Mouse (Mus musculus) layer of hippocampus, adult 9-10 months (tissue): Measurements from ENCODE around the gene Atp5j.
A peak's percentile ranks its signal among the peaks of the same experiment; 100 is the strongest.

ENCODE experiments used
- DNase-seq: peaks from one replicate; pipeline ENCODE4 v3.0.0; 2022; ENCODE audit warnings: low spot score

Gene Atp5j

DNA sequence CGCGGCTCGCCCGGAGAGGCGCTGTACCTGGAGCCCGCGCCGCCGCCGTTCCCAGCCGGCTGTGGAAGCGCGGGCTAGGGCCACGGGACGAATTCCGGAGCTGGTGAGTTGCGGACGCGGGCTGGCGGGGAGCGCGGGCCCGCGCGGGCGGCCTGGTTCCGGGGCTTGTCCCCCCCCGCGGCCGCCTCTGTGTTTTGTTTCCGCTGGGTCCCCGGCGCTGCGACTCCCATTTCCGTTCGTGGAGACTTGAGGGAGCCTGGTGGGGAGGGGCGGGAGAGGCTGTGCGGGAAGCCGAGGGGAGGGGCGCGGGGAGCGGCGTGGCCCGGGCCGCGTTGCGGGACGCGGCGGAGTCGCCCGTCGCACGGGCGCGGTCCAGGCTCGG lies at the start of gene Atp5j:
Gene Atp5j (minus strand): TSS at position 185 of the 382 bp plus-strand sequence.
- peak; percentile 61 for DNase-seq

DNA sequence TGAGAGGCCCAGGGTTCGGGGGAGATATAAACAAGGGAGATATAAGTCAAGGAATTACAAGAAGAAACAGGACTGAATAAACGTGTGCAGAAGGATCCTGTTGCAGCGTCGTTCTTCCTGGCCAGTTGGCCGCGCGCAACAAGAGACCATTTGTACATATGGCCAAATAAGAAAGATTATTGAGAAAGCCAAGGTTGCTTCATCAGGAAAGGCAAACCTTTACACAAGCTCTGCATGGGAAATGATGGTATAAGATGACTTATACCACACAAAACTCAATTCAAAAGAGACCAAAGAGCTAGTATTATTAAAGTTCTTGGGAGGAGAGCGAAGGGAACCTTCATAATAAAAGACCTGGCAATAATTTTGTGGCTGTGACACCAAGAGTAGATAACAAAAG lies 49.1 kb upstream of the Atp5j start:
- no peak for DNase-seq

DNA sequence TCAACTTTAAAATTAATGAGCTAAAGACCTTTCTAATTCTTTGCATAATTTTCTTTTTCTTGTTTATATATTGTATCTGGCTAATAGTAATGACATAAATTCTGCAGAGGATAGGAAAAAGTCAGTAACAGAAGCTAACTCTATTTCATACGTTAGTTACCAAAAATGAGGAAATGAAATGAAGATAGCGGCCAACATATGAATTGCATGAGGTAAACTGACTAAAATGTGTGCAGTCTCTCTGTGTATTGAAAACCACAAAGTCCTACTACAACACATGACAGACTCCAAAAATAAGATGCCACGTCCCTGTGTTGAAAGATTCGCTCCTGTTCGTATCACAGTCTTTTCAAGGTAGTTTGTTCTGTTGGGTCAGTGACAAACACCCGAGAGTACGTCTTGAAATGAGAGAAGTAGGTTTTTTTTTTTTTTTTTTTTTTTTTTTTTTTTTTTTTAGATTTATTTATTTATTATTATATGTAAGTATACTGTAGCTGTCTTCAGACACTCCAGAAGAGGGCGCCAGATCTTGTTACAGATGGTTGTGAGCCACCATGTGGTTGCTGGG lies 46.4 kb upstream of the Atp5j start:
- no peak for DNase-seq

DNA sequence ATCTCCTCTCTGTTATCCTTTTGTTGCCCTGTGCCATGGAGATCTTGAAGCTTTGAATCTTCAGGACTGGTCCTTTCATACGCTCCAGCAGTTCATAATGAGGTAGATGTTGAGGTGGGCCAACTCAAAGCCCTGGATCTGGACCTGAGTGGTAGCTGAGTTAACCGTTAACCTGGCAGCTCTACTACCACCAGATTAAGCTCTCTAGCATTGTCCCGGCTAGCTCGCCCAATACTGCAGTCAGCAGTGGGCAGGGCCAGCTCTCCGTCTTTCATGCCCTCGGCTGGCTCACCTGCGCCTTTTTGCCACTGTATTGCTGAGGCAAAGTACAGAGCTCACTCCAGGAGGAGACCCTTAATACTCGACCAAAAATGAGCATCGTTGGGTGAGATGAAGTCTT lies 45.7 kb upstream of the Atp5j start:
- no peak for DNase-seq

DNA sequence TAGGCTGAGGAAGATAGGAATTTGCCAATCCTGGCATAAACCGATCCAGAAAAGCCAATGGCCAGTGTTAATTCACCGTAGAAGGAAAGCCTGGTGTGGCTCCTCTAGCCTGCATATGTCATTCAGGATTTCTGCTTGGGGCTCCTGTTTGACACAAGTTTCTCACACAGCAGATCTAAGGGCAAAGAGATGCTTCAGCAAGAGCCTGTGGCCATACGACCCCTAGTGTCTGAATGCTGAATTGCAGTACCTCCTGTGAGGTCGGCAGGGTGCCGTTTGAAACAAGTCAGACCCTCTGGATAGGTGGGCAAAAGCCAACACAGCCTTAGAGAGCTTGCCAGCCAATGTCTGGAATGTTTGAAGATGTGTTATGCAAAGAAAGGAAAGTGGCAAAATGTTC lies 43.7 kb upstream of the Atp5j start:
- DNase-seq, result peak; percentile 36

DNA sequence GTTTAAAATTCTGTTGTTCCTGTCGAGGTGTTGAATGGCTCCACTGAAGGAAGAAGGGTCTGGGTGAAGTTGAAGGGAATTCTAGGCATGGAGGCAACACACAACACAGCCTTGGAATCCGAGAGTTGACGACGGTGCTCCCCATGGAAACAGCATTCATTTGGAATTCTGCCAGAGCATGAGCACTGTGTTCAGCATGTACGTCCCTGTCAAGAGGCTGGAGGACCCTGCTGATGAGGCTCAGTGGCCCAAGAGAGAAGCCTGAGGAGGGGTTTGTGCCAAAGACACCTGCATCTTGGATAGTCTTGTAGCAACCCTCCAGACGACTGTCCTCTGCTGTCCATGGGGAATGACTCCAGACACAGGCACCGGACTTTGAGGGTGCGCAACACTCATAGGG lies 40.7 kb upstream of the Atp5j start:
- DNase-seq, result no peak

DNA sequence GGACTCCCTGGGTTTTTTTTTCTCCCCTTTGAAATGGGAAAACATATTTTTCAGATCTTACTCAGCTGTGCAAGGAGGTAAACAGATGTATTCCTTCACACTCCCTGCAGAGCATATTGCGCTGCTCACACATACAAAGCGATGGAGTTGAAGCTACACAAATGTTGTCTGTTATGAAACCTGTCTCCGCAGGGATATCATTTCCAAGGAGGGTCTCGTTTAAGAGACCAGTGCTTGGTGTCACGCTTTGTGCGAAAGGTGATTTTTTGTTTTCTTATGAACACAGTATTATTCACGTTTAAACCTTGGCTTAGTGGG lies 40.3 kb upstream of the Atp5j start:
- DNase-seq, result peak; percentile 9

DNA sequence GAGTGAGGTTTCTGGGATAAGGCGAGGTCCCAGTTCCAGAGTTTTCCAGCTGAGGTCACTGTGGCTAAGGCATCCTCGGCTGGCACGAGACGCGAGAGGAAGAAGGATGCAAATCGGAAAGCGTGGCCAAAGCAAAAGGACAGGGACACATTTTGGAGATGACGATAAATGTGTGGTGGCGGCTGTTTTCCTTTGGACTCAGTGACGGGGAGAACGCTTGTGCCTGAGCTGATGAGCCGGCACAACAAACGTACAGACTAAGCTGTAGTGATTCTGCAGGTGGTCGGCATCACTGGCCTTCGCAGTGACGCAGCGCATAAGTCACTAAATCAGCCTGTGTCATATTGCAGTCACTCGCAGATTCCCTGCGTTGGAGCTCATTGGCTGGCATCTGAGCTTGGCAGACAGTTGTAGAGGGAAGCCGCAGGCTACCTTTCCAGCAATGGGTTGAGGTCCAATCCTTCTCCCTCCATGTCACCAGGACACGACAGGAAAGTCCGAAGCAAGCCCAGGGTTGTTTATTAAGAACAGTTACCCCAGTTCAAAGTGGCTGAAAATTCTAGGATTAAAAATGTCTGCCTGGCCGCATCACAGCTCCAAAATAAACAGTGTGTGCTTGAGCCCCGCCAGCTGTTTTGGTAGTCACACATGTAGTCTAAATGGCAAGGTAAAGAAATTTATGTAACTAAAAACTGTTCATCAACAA lies 39.7 kb upstream of the Atp5j start:
- no peak for DNase-seq

DNA sequence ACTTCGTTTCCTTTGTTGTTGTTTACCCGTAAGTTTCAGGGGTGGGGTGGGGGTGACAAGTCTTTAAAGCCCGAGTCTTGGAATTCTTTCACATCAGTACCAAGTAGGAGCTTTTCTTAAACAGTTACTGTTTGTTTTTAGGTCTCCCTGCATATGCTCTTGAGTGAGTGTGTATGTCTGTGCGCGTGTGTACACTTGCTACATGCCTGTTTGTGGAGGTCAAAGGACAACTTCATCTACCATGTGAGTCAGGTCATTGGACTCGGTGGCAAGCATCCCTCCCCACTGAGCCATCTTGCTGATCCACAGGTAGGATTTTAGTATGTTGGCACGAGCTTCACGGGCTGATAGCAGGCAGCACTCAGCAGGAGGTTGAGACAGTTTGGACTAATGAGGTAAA lies 38.4 kb upstream of the Atp5j start:
- DNase-seq, result no peak

DNA sequence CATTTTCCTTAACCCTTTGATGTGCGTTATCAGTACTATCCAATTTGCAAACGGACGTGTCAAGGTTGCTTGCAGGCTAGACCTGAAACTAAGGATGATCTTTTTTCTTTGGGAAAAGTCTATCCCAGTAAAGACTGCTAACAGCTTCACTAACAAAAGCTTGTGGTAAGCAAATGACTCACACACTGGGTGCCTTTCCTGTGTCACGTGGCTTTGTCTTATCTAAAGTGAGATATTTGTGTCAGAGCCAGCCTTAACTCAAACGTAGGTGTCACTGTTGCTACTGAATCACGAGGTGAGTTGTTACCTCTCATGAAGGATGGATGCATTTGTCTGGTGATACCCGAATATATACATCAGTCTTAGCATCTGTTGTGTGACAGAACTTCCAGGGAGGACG lies 29.2 kb upstream of the Atp5j start:
- no peak for DNase-seq

DNA sequence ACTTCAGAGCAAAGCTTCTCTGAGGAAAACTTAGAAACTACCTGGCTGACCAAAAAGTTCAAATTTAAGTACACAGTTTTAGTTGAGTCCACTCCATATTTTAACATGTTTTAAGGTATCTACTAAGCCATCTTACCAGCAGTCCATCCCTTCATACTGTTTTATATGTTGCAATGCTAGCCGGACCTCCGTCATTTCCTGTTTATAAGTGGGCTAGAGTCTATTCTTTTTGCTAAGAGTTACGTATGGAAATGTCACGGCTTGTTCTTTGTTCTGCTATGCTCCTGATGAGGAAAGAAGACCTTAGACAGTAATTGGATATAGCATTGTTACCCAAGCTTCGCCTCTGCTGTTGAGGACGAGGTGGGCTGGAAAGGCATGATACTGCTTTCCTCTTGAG lies 18.1 kb upstream of the Atp5j start:
- no peak for DNase-seq

DNA sequence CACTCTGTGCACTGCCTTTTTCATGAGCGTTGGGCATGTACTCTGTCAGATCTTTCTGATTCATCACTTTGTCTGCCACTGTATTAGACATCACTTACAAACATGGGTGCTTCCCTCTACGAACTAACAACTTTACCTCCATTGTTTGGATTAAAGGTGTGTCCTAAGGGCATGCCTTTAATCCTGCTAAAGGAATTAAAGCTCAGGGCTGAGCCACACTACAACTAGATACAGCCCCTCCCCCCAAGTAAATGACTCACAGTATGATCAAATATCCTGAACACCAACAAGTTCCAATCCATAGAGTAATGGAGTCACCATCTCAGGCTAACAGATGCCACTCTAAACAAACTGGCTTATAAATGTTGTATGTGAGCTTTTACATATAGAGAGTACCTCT lies 3.2 kb upstream of the Atp5j start:
- no peak for DNase-seq

DNA sequence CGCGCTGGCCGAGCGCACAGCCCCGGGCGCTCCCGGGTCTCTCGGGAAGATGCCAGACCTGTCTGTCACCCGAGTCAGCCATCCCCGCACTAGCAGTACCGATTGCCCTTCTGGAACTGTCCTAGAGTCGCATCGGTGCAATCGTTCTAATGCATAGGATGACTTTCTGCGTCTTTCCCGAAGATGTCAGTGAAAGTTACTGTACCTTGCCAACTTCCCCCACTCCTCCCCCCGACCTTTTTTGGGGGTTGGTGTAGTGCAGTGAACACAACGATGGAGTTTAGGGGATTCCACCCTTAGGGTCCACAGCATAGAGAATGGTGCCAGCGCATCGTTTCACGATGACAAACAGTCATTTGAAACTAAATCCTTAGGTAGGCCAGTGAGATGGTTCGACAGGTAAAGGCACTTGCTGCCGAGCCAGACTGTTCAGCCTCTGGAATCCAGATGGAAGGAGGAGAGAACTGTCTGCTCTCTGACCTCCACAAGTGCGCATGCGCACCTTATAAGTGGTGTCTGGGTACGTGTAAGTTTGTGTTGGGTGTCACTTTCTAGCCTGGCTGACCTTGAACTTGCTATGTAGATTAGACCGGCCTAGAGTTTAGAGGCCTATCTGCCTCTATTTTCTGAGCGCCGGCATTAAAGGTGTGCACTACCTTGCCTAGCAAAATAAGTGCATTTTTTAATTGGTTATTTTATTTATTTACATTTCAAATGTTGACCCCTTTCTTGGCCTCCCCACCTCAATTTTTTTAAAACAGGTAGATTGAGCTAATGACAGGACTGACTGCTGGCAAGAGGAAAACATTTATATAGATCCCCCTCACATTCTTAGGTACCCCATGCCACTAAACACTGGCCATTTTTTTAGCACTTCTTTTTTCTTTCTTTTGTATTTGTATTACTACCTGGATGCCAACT lies 658 bp upstream of the Atp5j start:
- DNase-seq, result no peak

DNA sequence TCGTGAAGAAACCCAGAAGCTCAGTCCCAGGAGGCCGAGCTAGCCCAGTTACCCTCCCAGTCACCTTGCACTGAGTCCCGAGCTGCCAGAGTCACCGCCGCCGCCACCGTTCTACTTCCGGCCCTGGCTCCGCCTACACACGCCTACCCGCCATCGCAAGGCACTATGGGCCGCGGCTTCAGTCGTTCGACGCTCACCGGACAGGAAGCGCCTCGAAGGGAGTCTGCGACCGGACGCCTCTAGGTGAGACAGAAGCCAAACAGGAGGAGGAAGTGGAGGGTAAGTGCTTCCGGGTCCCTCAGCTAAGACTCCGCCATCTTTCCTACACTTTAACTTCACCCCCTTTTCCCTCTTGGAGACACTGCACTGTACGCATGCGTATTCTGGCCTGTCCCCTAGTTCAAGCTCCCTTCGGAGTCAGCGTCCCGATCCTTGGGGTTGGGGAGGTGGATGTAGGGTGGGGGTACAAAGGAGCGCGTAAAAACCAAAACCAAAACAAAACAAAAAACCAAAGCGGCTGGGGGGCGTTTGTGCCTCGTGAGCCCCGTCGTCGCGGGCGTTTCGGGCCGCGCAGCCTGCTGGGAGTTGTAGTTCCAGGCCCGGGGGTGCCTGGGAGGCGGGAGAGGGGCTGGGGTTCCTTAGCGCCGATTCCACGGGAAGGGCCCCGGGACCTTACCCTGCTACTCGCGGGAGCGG lies 532 bp downstream of the Atp5j start, which contains the start of gene Gabpa:
Gene Gabpa (plus strand): TSS at position 181 of the 696 bp plus-strand sequence.
- DNase-seq, result peak; percentile 85

DNA sequence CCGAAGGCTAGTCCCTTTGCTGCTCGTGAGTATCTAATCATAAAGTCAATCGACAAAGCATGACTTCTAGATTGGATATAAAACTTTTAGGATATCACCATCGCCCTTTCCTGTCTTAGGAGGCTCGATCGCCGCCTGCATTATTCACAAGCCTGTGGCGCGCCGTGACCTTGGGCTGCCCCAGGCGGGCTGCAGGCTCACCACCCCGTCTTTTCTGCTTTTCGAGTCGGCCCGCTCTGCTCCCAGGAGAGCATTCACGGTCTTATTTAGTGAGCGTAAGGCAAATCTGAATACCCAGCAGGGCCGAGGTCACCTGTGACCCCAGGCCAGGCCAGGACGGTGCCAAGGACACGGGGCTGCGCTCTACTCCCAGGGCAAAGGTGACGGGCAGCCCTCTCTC lies 1.1 kb downstream of the Atp5j start:
- DNase-seq, result no peak

DNA sequence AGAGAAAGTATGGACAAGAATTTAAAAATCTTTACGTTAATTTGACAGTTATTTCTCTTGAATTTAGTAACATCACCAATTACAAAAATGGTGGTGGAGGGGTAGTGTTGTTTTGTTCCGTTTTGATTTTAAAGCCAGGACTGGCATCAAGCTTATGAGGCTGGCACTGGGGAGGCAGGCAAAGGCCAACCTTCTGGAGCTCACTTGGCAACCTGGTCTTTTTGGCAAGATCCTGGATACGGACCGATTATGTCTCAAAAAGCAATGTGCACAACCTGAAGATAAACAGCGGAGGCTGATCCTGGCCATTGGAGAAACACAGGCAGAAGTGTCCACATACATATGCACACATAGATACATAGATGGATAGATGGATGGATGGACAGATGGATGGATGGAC lies 2.7 kb downstream of the Atp5j start:
- no peak for DNase-seq

DNA sequence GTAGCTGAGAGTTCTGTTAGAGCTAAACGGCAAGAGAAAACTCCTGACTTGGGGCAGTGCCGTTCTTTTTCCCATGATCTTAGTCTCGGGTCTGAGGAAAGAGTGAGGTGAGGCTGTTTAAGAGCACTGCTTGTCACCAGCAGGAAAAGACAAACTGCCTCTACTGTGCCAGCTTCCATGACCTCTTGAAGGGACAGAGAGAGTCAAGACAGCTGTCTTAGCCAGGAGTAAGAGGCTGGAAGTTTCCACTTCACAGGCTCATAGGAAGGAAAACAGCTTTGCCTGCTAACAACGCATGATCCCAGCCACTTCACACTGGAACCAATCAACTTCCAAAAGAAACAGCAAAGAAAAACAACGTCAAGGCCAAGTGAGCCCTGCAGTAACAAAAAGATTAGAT lies 3.7 kb downstream of the Atp5j start:
- no peak for DNase-seq

DNA sequence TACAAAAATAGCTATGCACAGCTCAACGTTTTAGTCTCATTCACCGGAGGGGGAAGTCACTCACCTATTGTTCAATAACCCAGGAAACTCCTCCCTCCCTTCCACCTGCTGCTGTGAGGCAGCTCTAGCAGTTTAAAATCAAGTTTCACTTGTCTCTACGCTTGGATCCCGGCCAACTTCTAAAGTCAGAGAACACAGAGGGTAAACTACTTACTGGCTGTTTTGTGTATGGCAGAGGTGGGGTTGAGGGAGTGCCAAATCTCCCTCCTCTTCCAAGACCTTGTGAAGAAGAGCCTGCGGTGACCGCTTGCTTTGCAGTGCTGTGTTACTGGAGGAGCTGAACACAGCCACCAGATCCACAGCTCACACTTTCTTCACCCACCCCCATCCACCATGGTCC lies 10.4 kb downstream of the Atp5j start:
- DNase-seq, result no peak

DNA sequence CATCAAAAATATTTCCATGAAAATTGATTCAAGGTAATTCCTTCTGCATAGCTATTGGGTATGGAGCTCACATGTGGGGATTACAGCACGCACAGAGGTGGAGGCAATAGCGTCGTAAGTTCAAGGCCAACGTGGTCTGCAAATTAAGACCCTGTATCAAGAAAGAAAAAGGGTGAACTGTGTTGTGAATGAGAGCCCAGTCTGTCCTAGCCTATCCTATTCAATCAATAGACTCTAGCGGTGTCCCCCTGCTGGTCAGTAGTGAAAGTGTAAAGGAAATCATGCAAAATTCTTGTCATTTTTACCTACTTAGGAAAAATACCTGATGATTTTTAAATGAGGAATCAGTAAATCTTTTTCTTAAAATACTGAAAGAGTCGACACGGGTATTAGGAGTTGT lies 18.0 kb downstream of the Atp5j start:
- peak; percentile 36 for DNase-seq

DNA sequence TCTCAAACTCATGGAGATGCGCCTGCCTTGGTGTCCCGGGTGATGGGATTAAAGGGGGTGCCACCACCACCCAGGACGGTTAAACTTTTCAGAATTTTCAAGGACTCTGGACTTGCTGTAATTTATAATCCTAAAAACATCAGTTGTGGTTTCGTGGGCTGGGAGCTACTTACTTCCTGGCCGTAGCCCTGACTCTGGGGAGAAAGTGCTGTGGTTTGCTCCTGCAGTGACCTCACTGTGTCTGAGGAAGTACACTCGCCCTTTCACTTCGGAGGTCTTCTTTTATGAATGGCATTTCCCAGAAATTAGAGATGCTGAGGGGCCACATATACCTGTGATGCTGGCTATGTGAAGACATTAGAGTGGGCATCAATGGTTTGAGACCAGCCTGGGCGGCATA lies 20.9 kb downstream of the Atp5j start:
- no peak for DNase-seq

DNA sequence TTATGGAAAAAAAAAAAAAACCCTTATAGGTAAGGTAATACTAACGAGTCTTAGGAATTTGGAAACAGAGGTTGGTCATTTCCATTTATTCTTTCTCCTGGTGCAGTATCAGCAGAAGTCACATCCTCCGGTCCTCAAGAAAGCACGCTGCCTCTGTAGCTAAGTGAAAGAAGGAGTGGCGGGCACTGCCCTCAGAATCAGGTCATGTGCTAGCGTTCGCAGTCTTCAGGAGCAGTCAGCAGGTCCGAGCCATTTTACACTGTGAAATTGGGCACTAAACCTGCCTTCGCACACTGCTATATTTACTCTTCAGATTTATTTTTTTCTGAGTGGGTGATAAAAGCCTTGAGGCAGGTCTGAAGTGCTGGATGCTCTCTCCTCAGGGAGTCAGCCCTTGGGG lies 21.6 kb downstream of the Atp5j start:
- DNase-seq, result no peak

DNA sequence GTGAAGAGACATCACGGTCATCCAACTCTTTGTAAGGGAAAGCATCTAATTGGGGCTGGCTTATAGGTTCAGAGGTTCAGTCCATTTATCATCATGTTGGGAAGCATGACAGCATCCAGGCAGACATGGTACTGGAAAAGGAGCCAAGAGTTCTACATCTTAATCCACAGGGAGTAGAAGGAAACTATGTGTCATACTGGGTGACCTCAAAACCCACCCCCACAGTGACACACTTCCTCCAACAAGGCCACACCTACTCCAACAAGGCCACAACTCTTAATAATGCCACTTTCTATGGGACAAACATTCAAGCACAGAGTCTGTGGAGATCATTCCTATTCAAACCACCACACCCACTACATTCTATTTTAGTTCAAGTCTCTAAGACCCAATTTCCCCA lies 25.2 kb downstream of the Atp5j start:
- no peak for DNase-seq

DNA sequence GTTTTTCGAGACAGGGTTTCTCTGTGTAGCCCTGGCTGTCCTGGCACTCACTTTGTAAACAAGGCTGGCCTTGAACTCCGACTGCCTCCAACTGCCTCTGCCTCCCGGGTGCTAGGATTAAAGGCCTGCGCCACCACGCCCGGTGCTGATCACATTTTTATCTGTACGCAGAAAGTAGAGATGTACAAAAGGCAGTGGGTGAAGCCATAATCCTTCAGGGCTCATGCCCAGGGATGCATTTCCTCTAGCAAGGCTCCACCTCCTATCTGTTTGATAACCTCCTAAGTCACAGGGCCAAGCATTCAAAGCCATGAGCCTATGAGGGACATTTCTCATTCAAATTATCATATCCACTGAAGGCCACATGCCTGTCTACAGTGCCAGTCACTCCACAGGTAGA lies 27.6 kb downstream of the Atp5j start:
- no peak for DNase-seq
